In the genomic region with DNA sequence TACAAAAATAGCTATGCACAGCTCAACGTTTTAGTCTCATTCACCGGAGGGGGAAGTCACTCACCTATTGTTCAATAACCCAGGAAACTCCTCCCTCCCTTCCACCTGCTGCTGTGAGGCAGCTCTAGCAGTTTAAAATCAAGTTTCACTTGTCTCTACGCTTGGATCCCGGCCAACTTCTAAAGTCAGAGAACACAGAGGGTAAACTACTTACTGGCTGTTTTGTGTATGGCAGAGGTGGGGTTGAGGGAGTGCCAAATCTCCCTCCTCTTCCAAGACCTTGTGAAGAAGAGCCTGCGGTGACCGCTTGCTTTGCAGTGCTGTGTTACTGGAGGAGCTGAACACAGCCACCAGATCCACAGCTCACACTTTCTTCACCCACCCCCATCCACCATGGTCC, we compare ENCODE assay signal across 8 mouse cellular contexts. TPM values are rescaled to one million over a fixed set of nuclear protein-coding genes. Genes with fewer than 3 reads are reported as not detected.
DNase-seq lines count a peak whose midpoint lies in the region; ATAC-seq lines count a peak whose summit lies in the region.

No protein-coding gene starts in this region.

- no peak overlapping the region for H3K4me3 ChIP-seq in hindbrain, embryonic 12.5 days
- no peak overlapping the region for H3K4me3 ChIP-seq in hindbrain, embryonic 13.5 days
- H3K4me3 ChIP-seq in intestine, embryonic 15.5 days (replicated peaks) = no peak overlapping the region

- H3K4me2 ChIP-seq in hindbrain, embryonic 12.5 days (replicated peaks) = no peak overlapping the region
- H3K4me2 ChIP-seq in hindbrain, embryonic 13.5 days = no peak overlapping the region
- no peak overlapping the region for H3K4me2 ChIP-seq in intestine, embryonic 15.5 days (replicated peaks)

- no peaks in the 10 kb centered on the region for H3K9me3 ChIP-seq in hindbrain, embryonic 12.5 days (replicated peaks)
- H3K9me3 ChIP-seq in hindbrain, embryonic 13.5 days = no peaks in the 10 kb centered on the region
- no peaks in the 10 kb centered on the region for H3K9me3 ChIP-seq in intestine, embryonic 15.5 days

- ATAC-seq in hindbrain, embryonic 12.5 days (ENCODE audit: low FRiP score) = 0 out of 2 replicates have a peak, but pooled peaks have one; percentile 29
- ATAC-seq in hindbrain, embryonic 13.5 days (ENCODE audit: low FRiP score) = no peak
- ATAC-seq in intestine, embryonic 15.5 days = peak; percentile 84

- H3K4me1 ChIP-seq in hindbrain, embryonic 12.5 days = no peaks in the 10 kb centered on the region
- no peaks in the 10 kb centered on the region for H3K4me1 ChIP-seq in hindbrain, embryonic 13.5 days (replicated peaks)
- H3K4me1 ChIP-seq in intestine, embryonic 15.5 days (replicated peaks) = no peaks in the 10 kb centered on the region

- WGBS in hindbrain, embryonic 12.5 days = 76% methylated on average over 6 of the region's 6 CpGs
- WGBS in hindbrain, embryonic 13.5 days = 66% methylated on average over 6 of the region's 6 CpGs
- 75% methylated on average over 6 of the region's 6 CpGs for WGBS in intestine, embryonic 15.5 days

- H3K27ac ChIP-seq in hindbrain, embryonic 12.5 days = no peak overlapping the region
- no peak overlapping the region for H3K27ac ChIP-seq in hindbrain, embryonic 13.5 days
- no peak overlapping the region for H3K27ac ChIP-seq in intestine, embryonic 15.5 days

- peak; percentile 31 for DNase-seq in adipocyte (ENCODE audit: low spot score)
- peak; percentile 29 to 56 for DNase-seq in lung, postnatal 4 days
- no peak for DNase-seq in spleen, postnatal 10 days (ENCODE audit: low spot score in 2 of 2)
- no peak for DNase-seq in spleen, postnatal 36 days (ENCODE audit: low spot score in 2 of 2)
- no peak for DNase-seq in frontal cortex, postnatal 14 days (ENCODE audit: low spot score in 2 of 2)

- H3K36me3 ChIP-seq in hindbrain, embryonic 12.5 days = peaks cover 69% of the 10 kb centered on the region
- peaks cover 81% of the 10 kb centered on the region for H3K36me3 ChIP-seq in hindbrain, embryonic 13.5 days
- peaks cover 19% of the 10 kb centered on the region for H3K36me3 ChIP-seq in intestine, embryonic 15.5 days

- H3K27me3 ChIP-seq in hindbrain, embryonic 12.5 days = no peaks in the 10 kb centered on the region
- no peaks in the 10 kb centered on the region for H3K27me3 ChIP-seq in hindbrain, embryonic 13.5 days
- no peaks in the 10 kb centered on the region for H3K27me3 ChIP-seq in intestine, embryonic 15.5 days (replicated peaks)

- no peak overlapping the region for H3K9ac ChIP-seq in hindbrain, embryonic 12.5 days
- H3K9ac ChIP-seq in hindbrain, embryonic 13.5 days = no peak overlapping the region
- no peak overlapping the region for H3K9ac ChIP-seq in intestine, embryonic 15.5 days

RNA-seq across cellular contexts. Expression of gene Gabpa, which starts 9.7 kb away (rescaled TPM):
- polyA plus RNA-seq in hindbrain, embryonic 12.5 days (2016; fragmentation: Nextera tagmentation; extraction: Ambion mirVana) = 36.9 and 38.1 TPM in 2 replicates
- polyA plus RNA-seq in hindbrain, embryonic 13.5 days (2015; fragmentation: Nextera tagmentation; extraction: Ambion mirVana) = 20.9 and 21.4 TPM in 2 replicates
- 27.8 and 29.8 TPM in 2 replicates for polyA plus RNA-seq in intestine, embryonic 15.5 days (2015; fragmentation: Nextera tagmentation; extraction: Ambion mirVana)

RNA-seq across cellular contexts. Expression of gene Atp5j, which starts 10.4 kb away (rescaled TPM):
- polyA plus RNA-seq in hindbrain, embryonic 12.5 days (2016; fragmentation: Nextera tagmentation; extraction: Ambion mirVana) = 660 and 698 TPM in 2 replicates
- polyA plus RNA-seq in hindbrain, embryonic 13.5 days (2015; fragmentation: Nextera tagmentation; extraction: Ambion mirVana) = 829 and 850 TPM in 2 replicates
- 1,058 and 1,111 TPM in 2 replicates for polyA plus RNA-seq in intestine, embryonic 15.5 days (2015; fragmentation: Nextera tagmentation; extraction: Ambion mirVana)

RNA-seq across cellular contexts. Expression of gene Jam2, which starts 51.1 kb away (rescaled TPM):
- 45.3 and 47.8 TPM in 2 replicates for polyA plus RNA-seq in hindbrain, embryonic 12.5 days (2016; fragmentation: Nextera tagmentation; extraction: Ambion mirVana)
- polyA plus RNA-seq in hindbrain, embryonic 13.5 days (2015; fragmentation: Nextera tagmentation; extraction: Ambion mirVana) = 25.7 and 27.2 TPM in 2 replicates
- 5.4 and 5.6 TPM in 2 replicates for polyA plus RNA-seq in intestine, embryonic 15.5 days (2015; fragmentation: Nextera tagmentation; extraction: Ambion mirVana)

Comparison
In these comparisons a context has a peak if more than half of its experiments do, and no peak if none do; other contexts are left out.
1. DNase-seq: peak in adipocyte (single experiment) and lung, postnatal 4 days (2 of 2); none in spleen, postnatal 10 days (0 of 2), spleen, postnatal 36 days (0 of 2) and frontal cortex, postnatal 14 days (0 of 2).